Mouse (Mus musculus): ENCODE data around the gene Gpr62.

Gpr62 gene

DNA sequence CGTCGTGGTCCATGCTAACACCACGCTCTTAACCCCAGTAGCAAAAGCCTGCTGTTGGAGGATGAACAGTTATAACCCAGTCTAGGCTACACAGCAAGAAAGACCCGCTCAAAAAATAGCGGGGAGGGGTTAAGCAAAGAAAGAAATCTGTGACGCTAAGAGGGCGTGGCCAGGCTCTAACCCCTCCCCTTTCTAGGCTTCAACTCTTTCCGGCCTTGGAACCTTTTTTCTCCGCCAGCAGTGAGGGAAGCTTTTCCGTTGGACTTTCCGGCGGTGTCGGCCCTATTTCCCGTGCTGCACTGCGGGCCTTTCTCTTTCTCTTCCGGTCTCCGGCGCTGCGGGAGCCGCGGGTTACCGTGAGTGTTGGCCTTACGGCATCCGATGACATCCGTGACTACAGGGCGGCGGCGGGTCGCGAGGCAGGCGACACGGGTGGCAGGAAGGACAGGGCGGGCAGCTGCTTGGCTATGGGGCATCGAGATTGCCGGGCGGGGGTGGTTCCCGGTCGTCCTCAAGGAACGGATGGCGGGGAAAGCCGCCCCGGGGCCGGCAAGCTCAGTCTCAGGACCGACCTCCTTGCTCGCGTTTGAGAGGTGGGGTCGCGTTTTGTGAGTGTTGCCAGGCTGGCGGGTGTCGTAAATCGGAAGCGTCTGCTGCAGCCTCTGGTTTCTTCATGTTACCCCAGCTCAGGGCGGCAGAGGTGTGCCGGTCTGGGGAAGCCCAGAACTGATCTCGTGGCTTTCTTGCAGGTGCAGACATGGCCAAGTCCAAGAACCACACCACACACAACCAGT lies 36.3 kb downstream of the Gpr62 start, which contains the start of gene Rpl29:
Gene Rpl29 (plus strand): TSS at position 234 of the 794 bp plus-strand sequence.
- ATAC-seq (ENCODE audit: insufficient number of reproducible peaks, low FRiP score, low TSS enrichment), result peak; percentile 85

DNA sequence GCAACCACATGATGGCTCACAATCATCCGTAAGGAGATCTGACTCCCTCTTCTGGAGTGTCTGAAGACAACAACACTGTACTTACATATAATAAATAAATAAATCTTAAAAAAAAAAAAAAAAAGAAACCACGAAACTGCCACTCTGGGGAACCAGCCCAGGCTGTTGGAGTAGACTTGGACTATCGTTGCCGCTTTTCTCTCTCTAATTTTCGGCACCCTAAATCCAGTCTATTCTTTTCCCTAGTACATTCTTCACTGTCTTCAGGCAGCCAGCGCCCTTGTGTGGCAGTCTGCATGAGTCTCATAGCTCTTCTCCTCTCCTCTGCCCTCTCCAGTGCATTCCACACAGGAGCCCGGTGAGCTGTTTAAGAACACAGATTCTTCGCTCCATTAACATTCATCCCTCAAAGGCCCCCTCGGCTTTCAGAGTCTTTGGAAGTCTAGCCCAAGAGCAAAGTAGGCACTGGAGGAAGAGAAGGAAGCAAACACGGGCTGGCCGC lies 37.0 kb downstream of the Gpr62 start:
- peak; percentile 33; the same call in 1 of the 2 replicates for ATAC-seq (ENCODE audit: insufficient number of reproducible peaks, low FRiP score, low TSS enrichment)

- peak; percentile 65; the same call in 1 of the 2 replicates for ATAC-seq (ENCODE audit: insufficient number of reproducible peaks, low FRiP score, low TSS enrichment)
Observed at GRCm38 (mm10) chr9:106421865-106422160, 43.9 kb downstream of the Gpr62 start.

GRCm38 (mm10) chr9:106421033-106421864 lies 44.5 kb downstream of the Gpr62 start:
- no peak for ATAC-seq (ENCODE audit: insufficient number of reproducible peaks, low FRiP score, low TSS enrichment)

- no peak for ATAC-seq (ENCODE audit: insufficient number of reproducible peaks, low FRiP score, low TSS enrichment)
Observed at GRCm38 (mm10) chr9:106420608-106421007, 45.1 kb downstream of the Gpr62 start.

- peak; percentile 27; the same call in 1 of the 2 replicates for ATAC-seq (ENCODE audit: insufficient number of reproducible peaks, low FRiP score, low TSS enrichment)
Observed at GRCm38 (mm10) chr9:106417841-106418625, 47.7 kb downstream of the Gpr62 start.

GRCm38 (mm10) chr9:106416826-106417225 lies 48.9 kb downstream of the Gpr62 start:
- no peak for ATAC-seq (ENCODE audit: insufficient number of reproducible peaks, low FRiP score, low TSS enrichment)
